Mouse (Mus musculus) erythroblast, embryonic 14.5 days (primary cell): ENCODE measurements around the gene Prph.

Experiments used
- GATA1 ChIP-seq: IDR thresholded peaks from 2 replicates; pipeline ENCODE4 v1.6.1; 2012; ENCODE audit warnings: low read length, inconsistent platforms, mixed read lengths
- TAL1 ChIP-seq: IDR thresholded peaks from 3 replicates; pipeline ENCODE4 v1.6.1; 2012; ENCODE audit warnings: low read length, inconsistent platforms, mixed read lengths

DNA sequence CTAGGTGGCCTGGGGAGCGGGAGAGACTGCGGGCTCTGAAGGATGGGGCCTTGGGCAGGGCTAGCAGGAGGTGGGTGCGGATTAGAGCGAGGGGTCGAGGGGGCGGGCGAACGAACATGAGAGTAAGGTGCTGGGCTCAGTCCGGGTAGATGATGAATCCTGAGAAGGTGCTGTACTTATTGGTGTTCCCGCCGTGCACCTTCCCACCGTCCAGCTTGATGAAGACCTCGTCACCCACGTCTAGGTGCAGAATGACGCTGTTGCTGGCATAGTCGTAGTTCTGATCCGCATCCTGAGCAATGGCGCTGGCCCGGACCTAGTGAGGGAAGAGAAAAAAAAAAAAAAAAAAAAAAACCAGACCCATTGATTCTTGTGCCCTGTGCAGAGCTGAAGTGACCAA is 29.6 kb downstream of the Prph start:
- TF ChIP-seq TAL1, result no peak
- TF ChIP-seq GATA1, result no peak
